Mouse (Mus musculus): Measurements from ENCODE around the gene Gm17651.

- TF ChIP-seq POLR2A (IDR thresholded peaks at IDR 0.05; ENCODE audit: low read depth, low read length) (no peak), CTCF (conservative IDR thresholded peaks at IDR 0.05; ENCODE audit: insufficient read depth, insufficient read length, low read depth, low read length) (no peak)
These were observed 43.7 kb downstream of the Gm17651 start for GRCm38 (mm10) chr3:97630746-97631145.

All from kidney, adult 2 months (tissue).